Mouse (Mus musculus) bone marrow, adult 2 months (tissue): ENCODE results near the gene Cnmd. TPM values are rescaled to one million over a fixed set of nuclear protein-coding genes. Genes with fewer than 3 reads are reported as not detected.

ENCODE experiments used
- H3K27ac ChIP-seq: fragments of 200-500 bp; 2 replicates; pipeline ENCODE4 v1.5.1; 2012; ENCODE audit warnings: low read depth, mild to moderate bottlenecking, control low read depth, inconsistent platforms, low read length; ENCODE audit not compliant: control insufficient read depth, poor library complexity, insufficient read depth
- H3K4me1 ChIP-seq: fragments of 200-500 bp; 2 replicates; pipeline ENCODE4 v1.6.1; 2011; ENCODE audit warnings: low read length; ENCODE audit not compliant: control insufficient read depth, insufficient read depth
- H3K4me3 ChIP-seq: fragments of 200-500 bp; replicated peaks from 2 replicates; pipeline ENCODE3; 2011; ENCODE audit warnings: mild to moderate bottlenecking, low read depth, low read length, control low read depth; ENCODE audit not compliant: control insufficient read depth
- CTCF ChIP-seq: fragments of 200-500 bp; IDR thresholded peaks from 2 replicates; pipeline ENCODE4 v1.5.1; 2011; ENCODE audit warnings: low read length, control low read depth; ENCODE audit not compliant: control insufficient read depth, insufficient read depth
- POLR2A ChIP-seq: fragments of 200-500 bp; IDR thresholded peaks from 2 replicates; pipeline ENCODE4 v1.6.1; 2011; ENCODE audit warnings: low read depth, mild to moderate bottlenecking, control low read depth, low read length, borderline replicate concordance; ENCODE audit not compliant: control insufficient read depth
- WGBS: fragments of 180-500 bp; shearing (Covaris S2); methylation state at CpG from one replicate; pipeline ENCODE4 v1.1.7; 2018; 5-methylcytosine and 5-hydroxymethylcytosine counted together
- polyA plus RNA-seq: library from polyadenylated mRNA; stranded (reverse); fragments of >200 nt; gene quantifications from 2 replicates; pipeline ENCODE4 v1.2.4, GENCODE M21; 2011; ENCODE audit warnings: low replicate concordance; ENCODE audit not compliant: missing spikeins, insufficient read depth, insufficient read length

The Cnmd gene
- polyA plus RNA-seq, 1 experiment, result not detected

DNA sequence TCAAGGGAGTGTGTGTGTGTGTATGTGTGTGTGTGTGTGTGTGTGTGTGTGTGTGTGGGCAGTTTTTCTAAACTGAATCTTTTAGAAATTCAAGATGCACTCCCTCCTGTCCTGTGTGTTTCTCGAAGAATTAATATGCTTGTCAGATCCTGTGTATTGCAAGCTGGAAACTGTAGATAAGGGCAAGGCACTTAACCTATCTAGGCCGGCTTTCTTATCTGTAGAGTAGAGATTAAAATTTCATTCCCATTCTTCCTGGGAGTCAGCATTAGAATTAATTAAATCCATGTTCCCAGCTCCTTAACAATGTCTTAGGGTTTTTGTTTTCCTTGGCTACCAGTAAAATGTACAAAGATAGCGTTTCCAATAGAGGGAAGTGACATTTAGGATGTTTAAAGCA lies 40.8 kb downstream of the Cnmd start:
- WGBS, result 59% methylated on average over 3 of the region's 3 CpGs
- H3K4me3 ChIP-seq, result no peak overlapping the region

DNA sequence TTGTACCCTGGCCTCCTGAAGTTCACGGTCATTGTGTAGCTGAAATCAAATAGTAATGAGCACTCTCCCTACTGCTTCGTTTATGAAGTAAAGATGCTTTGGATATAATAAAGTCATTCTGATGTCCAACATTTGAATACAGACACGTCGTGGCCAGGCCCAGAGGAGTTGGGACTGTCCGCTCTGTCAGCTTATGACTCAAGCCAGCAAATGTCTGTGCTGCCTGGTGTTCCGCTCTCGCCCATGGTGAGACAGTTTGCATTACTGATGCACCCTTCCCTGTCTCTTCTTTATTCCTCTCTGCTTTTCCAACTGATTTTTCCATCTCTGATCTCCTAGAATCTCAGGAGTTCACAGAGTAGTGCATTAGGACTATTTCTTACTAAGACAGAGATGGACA lies 42.2 kb downstream of the Cnmd start:
- H3K4me1 ChIP-seq, result no peaks in the 10 kb centered on the region
- H3K4me3 ChIP-seq, result no peak overlapping the region
- WGBS, result 90% methylated on average over 7 of the region's 7 CpGs
- no peak for TF ChIP-seq POLR2A
- TF ChIP-seq CTCF, result no peak
- H3K27ac ChIP-seq, result no peak overlapping the region

More for the DNA sequence above, 40.8 kb downstream of the Cnmd start:
- H3K27ac ChIP-seq, result no peak overlapping the region
- no peaks in the 10 kb centered on the region for H3K4me1 ChIP-seq
- TF ChIP-seq CTCF (no peak), POLR2A (no peak)

DNA sequence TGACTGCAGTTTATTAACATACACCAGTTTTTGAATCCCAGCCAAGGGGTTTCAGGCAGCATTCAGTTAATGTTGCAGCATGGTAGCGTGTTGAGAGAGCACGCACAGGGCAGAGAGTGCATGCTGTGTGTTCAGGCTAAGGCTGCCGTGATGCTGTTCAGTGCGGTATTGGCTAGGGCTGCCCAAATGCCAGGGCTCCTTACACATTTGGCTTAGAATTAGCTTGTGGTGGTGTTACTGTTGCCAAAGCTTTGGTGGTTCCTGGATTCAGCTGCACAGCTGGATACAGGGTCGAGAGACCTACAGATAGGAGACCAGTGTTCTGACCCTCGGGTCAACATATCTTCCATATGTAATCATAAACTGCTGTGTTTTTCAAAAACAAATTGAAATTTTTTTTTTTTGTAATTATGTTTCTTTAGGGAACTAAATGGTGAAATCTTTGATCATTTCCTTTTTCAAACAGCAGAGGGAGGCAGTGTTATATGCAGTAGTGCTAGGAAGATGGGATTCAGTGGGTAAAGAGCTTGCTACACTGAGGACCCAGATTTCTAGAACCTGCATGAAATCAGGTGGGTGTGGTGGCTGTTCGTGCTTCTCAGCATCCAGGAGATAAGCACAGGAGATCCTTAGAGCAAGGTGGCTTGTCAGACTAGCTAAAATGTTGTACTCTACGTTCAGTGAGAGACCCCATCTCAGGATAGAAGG lies 44.7 kb downstream of the Cnmd start:
- TF ChIP-seq POLR2A (no peak), CTCF (no peak)
- WGBS, result 83% methylated on average over 8 of the region's 8 CpGs
- Histone ChIP-seq H3K27ac (no peak overlapping the region), H3K4me1 (no peaks in the 10 kb centered on the region), H3K4me3 (no peak overlapping the region)

DNA sequence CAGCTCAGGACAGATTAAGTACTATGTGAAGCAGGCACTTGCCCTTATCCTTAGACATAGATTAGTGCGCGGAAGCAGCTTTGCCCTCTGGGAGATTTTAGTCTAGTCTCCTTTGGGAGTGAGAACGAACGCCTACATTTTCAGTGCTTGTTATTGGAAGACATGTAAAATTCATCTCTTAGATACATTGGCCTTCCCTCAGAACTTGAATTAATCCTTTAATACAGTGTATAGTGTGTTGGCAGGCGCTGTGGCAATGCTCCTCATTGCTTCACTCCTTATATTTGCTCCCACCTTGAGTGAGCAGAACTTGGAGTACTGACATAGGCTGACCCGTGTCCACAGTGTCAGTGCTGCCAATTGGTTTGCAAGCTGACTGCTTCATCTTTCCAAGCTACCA lies 53.7 kb downstream of the Cnmd start:
- no peak overlapping the region for H3K27ac ChIP-seq
- TF ChIP-seq CTCF (no peak), POLR2A (no peak)
- 93% methylated on average over 6 of the region's 6 CpGs for WGBS
- no peaks in the 10 kb centered on the region for H3K4me1 ChIP-seq
- no peak overlapping the region for H3K4me3 ChIP-seq

DNA sequence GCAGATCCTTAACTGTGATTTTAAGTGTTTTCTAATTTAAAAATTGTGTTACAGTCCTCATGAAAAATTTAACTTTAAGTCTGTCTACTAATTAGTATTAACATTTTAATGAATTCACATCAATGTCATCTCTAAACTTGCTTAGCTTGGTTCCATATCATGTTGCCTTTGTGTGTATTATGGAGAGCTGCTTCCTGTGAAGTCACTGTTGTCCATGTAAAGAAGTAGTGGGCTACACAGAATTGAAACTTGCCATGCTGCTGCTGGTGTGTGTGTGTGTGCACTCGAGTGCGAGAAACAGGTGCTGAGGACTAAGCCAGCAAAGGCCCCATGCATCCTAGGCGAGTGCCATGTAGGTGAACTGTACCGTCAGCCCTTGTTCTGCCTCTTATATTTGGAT lies 54.6 kb downstream of the Cnmd start:
- WGBS, result 95% methylated on average over 4 of the region's 4 CpGs
- no peaks in the 10 kb centered on the region for H3K4me1 ChIP-seq
- TF ChIP-seq POLR2A (no peak), CTCF (no peak)
- no peak overlapping the region for H3K4me3 ChIP-seq
- no peak overlapping the region for H3K27ac ChIP-seq

DNA sequence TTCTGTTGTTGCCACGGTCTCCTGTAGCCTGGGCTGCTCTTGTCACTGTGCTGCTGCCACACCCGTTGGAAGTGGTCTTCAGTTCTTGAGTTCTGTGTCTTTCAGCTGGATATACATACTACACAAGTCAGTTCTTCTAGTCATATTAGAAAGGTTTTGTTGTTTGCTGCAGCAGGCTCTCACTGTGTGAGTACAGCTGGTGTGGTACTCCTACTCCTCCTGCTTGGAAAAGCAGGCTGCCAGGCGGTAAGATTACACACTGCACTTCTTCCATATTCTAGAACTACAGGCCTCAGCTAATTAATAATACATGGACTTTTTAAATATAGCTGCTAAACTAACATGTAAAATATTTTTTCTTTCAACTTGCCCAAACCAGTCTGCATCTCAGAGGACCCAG lies 55.1 kb downstream of the Cnmd start:
- Histone ChIP-seq H3K4me3 (no peak overlapping the region), H3K27ac (no peak overlapping the region), H3K4me1 (no peaks in the 10 kb centered on the region)
- WGBS, result 89% methylated on average over 3 of the region's 3 CpGs
- TF ChIP-seq CTCF (no peak), POLR2A (no peak)

DNA sequence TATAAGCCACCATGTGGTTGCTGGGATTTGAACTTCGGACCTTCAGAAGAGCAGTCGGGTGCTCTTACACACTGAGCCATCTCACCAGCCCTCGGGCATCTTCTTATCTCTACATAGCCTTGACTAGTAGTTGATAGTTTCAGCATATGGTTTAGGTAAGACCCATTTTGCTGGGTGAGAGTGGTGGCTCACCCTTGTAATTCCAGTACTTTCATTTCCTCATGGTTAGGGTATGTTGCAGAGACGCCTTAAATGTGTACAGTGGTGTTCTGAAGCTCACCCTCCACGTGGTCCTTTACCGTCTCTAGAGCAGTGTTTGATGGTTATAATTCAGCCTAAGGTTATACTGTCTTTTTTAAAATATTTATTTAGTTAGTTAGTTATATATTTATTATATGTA lies 55.6 kb downstream of the Cnmd start:
- TF ChIP-seq CTCF (no peak), POLR2A (no peak)
- Histone ChIP-seq H3K4me1 (no peaks in the 10 kb centered on the region), H3K27ac (no peak overlapping the region), H3K4me3 (no peak overlapping the region)
- 80% methylated on average over 6 of the region's 6 CpGs for WGBS

DNA sequence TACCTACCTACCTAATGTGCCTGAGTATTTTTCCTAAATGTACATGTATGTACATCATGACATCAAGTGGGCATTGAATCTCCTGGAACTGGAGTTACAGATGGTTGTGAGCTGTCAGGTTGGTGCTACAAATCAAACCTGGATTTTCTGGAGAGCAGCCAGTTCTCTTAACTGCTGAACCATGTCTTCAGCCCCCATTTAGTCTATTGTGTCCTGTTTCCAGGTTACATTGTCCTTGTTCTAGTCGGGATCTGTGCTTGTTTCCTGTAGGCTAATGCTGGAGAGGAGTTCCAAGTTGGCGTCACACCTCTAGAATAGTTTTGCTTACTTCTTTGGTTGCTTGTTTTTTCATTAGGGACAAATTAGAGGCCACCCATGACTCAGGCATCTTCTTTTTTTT lies 56.1 kb downstream of the Cnmd start:
- TF ChIP-seq POLR2A (no peak), CTCF (no peak)
- Histone ChIP-seq H3K4me3 (no peak overlapping the region), H3K27ac (no peak overlapping the region), H3K4me1 (no peaks in the 10 kb centered on the region)
- 87% methylated on average over 2 of the region's 2 CpGs for WGBS

DNA sequence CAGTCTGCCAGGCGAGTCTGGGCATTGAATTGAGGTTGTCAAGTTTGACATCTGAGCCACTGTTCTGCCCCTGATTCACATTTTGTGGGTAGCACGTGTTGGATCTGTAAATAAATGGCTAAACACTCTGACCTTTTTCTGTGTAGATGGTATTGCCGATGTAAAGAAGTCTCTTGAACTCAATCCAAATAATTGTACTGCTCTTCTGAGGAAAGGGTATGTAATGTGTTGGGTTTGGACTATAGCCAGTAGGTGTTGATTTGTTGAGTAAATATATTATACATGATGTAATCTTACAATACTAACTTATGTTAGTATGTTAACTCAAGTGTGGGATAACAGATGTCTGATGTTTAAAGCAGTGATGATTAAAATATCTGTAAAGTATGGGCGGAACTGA lies 65.4 kb downstream of the Cnmd start:
- H3K4me1 ChIP-seq, result no peaks in the 10 kb centered on the region
- 90% methylated on average over 4 of the region's 4 CpGs for WGBS
- H3K4me3 ChIP-seq, result no peak overlapping the region
- H3K27ac ChIP-seq, result no peak overlapping the region
- TF ChIP-seq CTCF (no peak), POLR2A (no peak)
